Mouse (Mus musculus): ENCODE results near the gene Slc37a4. TPM values are rescaled to one million over a fixed set of nuclear protein-coding genes. Genes with fewer than 3 reads are reported as not detected.
"Not testable (repeated sequence)": the region's sequence is repeated elsewhere in the genome, so short reads cannot be mapped to it uniquely, and the experiment has no call there.

Gene Slc37a4
- polyA plus RNA-seq, 1 experiment: 295 TPM

GRCm38 (mm10) chr9:44432577-44433185 lies 36.0 kb downstream of the Slc37a4 start:
- WGBS: 48% methylated on average over 5 of the region's 5 CpGs
- no peak overlapping the region for H3K27ac ChIP-seq (ENCODE audit: insufficient read depth, low read depth, low read length)
- TF ChIP-seq POLR2A (IDR thresholded peaks at IDR 0.05; ENCODE audit: low read depth, low read length) (no peak), CTCF (conservative IDR thresholded peaks at IDR 0.05; ENCODE audit: insufficient read depth, insufficient read length, low read depth, low read length) (no peak)
- H3K36me3 ChIP-seq (ENCODE audit: control insufficient read depth, insufficient read depth, low read length): no peaks in the 10 kb centered on the region
- no peak overlapping the region for H3K4me3 ChIP-seq (ENCODE audit: insufficient read depth, low read depth, low read length)
- H3K4me1 ChIP-seq (ENCODE audit: control insufficient read depth, insufficient read depth, low read length): no peaks in the 10 kb centered on the region
- H3K27me3 ChIP-seq (replicated peaks; ENCODE audit: control insufficient read depth, insufficient read depth, low read length): no peaks in the 10 kb centered on the region
- DNase-seq: no peak

- H3K36me3 ChIP-seq (ENCODE audit: control insufficient read depth, insufficient read depth, low read length): no peaks in the 10 kb centered on the region
- H3K4me3 ChIP-seq (ENCODE audit: insufficient read depth, low read depth, low read length): no peak overlapping the region
- H3K27me3 ChIP-seq (replicated peaks; ENCODE audit: control insufficient read depth, insufficient read depth, low read length): no peaks in the 10 kb centered on the region
- TF ChIP-seq CTCF (conservative IDR thresholded peaks at IDR 0.05; ENCODE audit: insufficient read depth, insufficient read length, low read depth, low read length) (no peak), POLR2A (IDR thresholded peaks at IDR 0.05; ENCODE audit: low read depth, low read length) (no peak)
- no peak for DNase-seq
- WGBS: 69% methylated on average over 6 of the region's 6 CpGs
- H3K27ac ChIP-seq (ENCODE audit: insufficient read depth, low read depth, low read length): no peak overlapping the region
- H3K4me1 ChIP-seq (ENCODE audit: control insufficient read depth, insufficient read depth, low read length): no peaks in the 10 kb centered on the region
Observed at GRCm38 (mm10) chr9:44435747-44436146, 39.1 kb downstream of the Slc37a4 start.

GRCm38 (mm10) chr9:44440961-44441360 lies 44.3 kb downstream of the Slc37a4 start, which contains the start of gene Foxr1:
TSS of gene Foxr1 (minus strand) at chr9:44441136.
- Histone ChIP-seq H3K27ac (ENCODE audit: insufficient read depth, low read depth, low read length) (no peak within 1 kb of the TSS), H3K4me1 (ENCODE audit: control insufficient read depth, insufficient read depth, low read length) (no peaks in the 10 kb centered on the region), H3K4me3 (ENCODE audit: insufficient read depth, low read depth, low read length) (no peak within 1 kb of the TSS), H3K27me3 (replicated peaks; ENCODE audit: control insufficient read depth, insufficient read depth, low read length) (no peaks in the 10 kb centered on the region), H3K36me3 (ENCODE audit: control insufficient read depth, insufficient read depth, low read length) (no peaks in the 10 kb centered on the region)
- no peak for TF ChIP-seq POLR2A (IDR thresholded peaks at IDR 0.05; ENCODE audit: low read depth, low read length)
- no peak for TF ChIP-seq CTCF (conservative IDR thresholded peaks at IDR 0.05; ENCODE audit: insufficient read depth, insufficient read length, low read depth, low read length)
- 81% methylated on average over 19 of the region's 19 CpGs for WGBS
- DNase-seq: no peak

GRCm38 (mm10) chr9:44444402-44445025 lies 47.9 kb downstream of the Slc37a4 start:
- H3K36me3 ChIP-seq (ENCODE audit: control insufficient read depth, insufficient read depth, low read length); DNase-seq; H3K4me3 ChIP-seq (ENCODE audit: insufficient read depth, low read depth, low read length); H3K4me1 ChIP-seq (ENCODE audit: control insufficient read depth, insufficient read depth, low read length); H3K27ac ChIP-seq (ENCODE audit: insufficient read depth, low read depth, low read length); H3K27me3 ChIP-seq (replicated peaks; ENCODE audit: control insufficient read depth, insufficient read depth, low read length): not testable (repeated sequence)
- 87% methylated on average over 7 of the region's 7 CpGs for WGBS

GRCm38 (mm10) chr9:44450387-44450786 lies 53.7 kb downstream of the Slc37a4 start:
- Histone ChIP-seq H3K27me3 (replicated peaks; ENCODE audit: control insufficient read depth, insufficient read depth, low read length) (no peaks in the 10 kb centered on the region), H3K27ac (ENCODE audit: insufficient read depth, low read depth, low read length) (no peak overlapping the region), H3K36me3 (ENCODE audit: control insufficient read depth, insufficient read depth, low read length) (no peaks in the 10 kb centered on the region), H3K4me3 (ENCODE audit: insufficient read depth, low read depth, low read length) (no peak overlapping the region), H3K4me1 (ENCODE audit: control insufficient read depth, insufficient read depth, low read length) (no peaks in the 10 kb centered on the region)
- peak; percentile 35 for DNase-seq
- no peak for TF ChIP-seq POLR2A (IDR thresholded peaks at IDR 0.05; ENCODE audit: low read depth, low read length)
- TF ChIP-seq CTCF (conservative IDR thresholded peaks at IDR 0.05; ENCODE audit: insufficient read depth, insufficient read length, low read depth, low read length): no peak; the same call in 1 of the 2 replicates

Other genes with a start within 250 kb of the Slc37a4 start
- gene Cbl, start 162.8 kb upstream of the Slc37a4 start, polyA plus RNA-seq (2012; rRNA removed): 6.6 and 8.1 TPM in 2 replicates
- gene Ccdc153, start 156.2 kb upstream of the Slc37a4 start, polyA plus RNA-seq (2012; rRNA removed): not detected in 2 replicates
- 58.0 and 62.5 TPM in 2 replicates for gene Pdzd3, start 145.4 kb upstream of the Slc37a4 start, polyA plus RNA-seq (2012; rRNA removed)
- gene Nlrx1, start 128.3 kb upstream of the Slc37a4 start, polyA plus RNA-seq (2012; rRNA removed): 15.2 and 17.4 TPM in 2 replicates
- gene Abcg4, start 108.2 kb upstream of the Slc37a4 start, polyA plus RNA-seq (2012; rRNA removed): 0.45 and 1.2 TPM in 2 replicates
- gene Hinfp, start 91.2 kb upstream of the Slc37a4 start, polyA plus RNA-seq (2012; rRNA removed): 14.4 and 17.8 TPM in 2 replicates
- gene C2cd2l, start 76.6 kb upstream of the Slc37a4 start, polyA plus RNA-seq (2012; rRNA removed): 164 and 194 TPM in 2 replicates
- gene Dpagt1, start 70.8 kb upstream of the Slc37a4 start, polyA plus RNA-seq (2012; rRNA removed): 41.9 and 45.8 TPM in 2 replicates
- gene H2afx, start 62.2 kb upstream of the Slc37a4 start, polyA plus RNA-seq (2012; rRNA removed): 23.6 and 31.5 TPM in 2 replicates
- 47.4 and 49.3 TPM in 2 replicates for gene Hmbs, start 52.6 kb upstream of the Slc37a4 start, polyA plus RNA-seq (2012; rRNA removed)
- gene Vps11, start 35.2 kb upstream of the Slc37a4 start, polyA plus RNA-seq (2012; rRNA removed): 31.2 and 34.1 TPM in 2 replicates
- 42.3 and 45.0 TPM in 2 replicates for gene Hyou1, start 17.4 kb upstream of the Slc37a4 start, polyA plus RNA-seq (2012; rRNA removed)
- gene Rps25, start 10.3 kb downstream of the Slc37a4 start, polyA plus RNA-seq (2012; rRNA removed): 192 and 299 TPM in 2 replicates
- 50.1 and 55.9 TPM in 2 replicates for gene Trappc4, start 10.7 kb downstream of the Slc37a4 start, polyA plus RNA-seq (2012; rRNA removed)
- 22.2 and 26.7 TPM in 2 replicates for gene Ccdc84, start 21.7 kb downstream of the Slc37a4 start, polyA plus RNA-seq (2012; rRNA removed)
- gene Foxr1, start 44.3 kb downstream of the Slc37a4 start, polyA plus RNA-seq (2012; rRNA removed): not detected in 2 replicates
- gene Upk2, start 58.1 kb downstream of the Slc37a4 start, polyA plus RNA-seq (2012; rRNA removed): 9.0 and 11.6 TPM in 2 replicates
- gene Bcl9l, start 86.0 kb downstream of the Slc37a4 start, polyA plus RNA-seq (2012; rRNA removed): 23.1 and 25.1 TPM in 2 replicates
- gene Cxcr5, start 165.0 kb downstream of the Slc37a4 start, polyA plus RNA-seq (2012; rRNA removed): 0.20 and 4.0 TPM in 2 replicates
- 18.1 and 20.8 TPM in 2 replicates for gene Ddx6, start 208.0 kb downstream of the Slc37a4 start, polyA plus RNA-seq (2012; rRNA removed)